16 mouse cellular contexts compared by ENCODE assay signal in the genomic region with DNA sequence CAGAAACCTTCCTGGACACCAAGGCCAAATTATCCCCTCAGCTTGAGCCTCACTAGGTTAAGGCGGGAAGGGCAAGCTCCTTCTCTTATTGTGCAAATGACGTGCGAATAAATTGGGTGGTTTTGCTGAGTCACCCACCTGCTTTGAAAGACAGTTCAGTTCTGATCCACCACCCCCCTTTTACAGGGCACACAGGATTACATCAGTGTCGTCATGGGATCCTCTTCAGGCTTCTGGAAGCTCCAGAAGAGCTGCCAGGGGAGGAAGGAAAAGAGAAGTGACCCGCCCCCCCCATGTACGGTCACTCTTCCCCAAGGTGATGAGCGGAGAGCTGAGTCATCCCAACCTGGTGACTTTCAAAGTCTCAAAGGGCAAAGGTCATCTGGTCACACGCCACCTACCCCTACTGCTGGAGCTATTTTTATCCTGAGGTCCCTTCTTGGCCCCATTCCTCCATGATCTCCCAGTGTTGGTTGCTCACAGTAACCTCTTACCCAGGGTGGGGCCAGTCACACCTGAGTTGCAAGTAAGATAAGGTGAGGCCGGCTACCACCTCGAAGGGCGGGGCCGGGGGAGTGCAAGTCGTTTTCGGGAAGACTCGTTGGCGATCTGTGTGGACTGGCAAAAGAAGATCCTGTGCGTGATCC. TPM values are rescaled to one million over a fixed set of nuclear protein-coding genes. Genes with fewer than 3 reads are reported as not detected.
A peak's percentile ranks its signal among the peaks of the same experiment; 100 is the strongest.
DNase-seq lines count a peak whose midpoint lies in the region; ATAC-seq lines count a peak whose summit lies in the region.
"Had no signal": no experiment of that assay in that cellular context is flagged by ENCODE, and none has a peak within 500 bp of the region (broad histone marks: within the 10 kb centered on the region; RNA-seq: fewer than 3 reads in every experiment).

No protein-coding gene starts in this region.

- ATAC-seq in neutrophil, adult 5-6 weeks (ENCODE audit: extremely low read depth, insufficient number of reproducible peaks, low FRiP score, poor library complexity, severe bottlenecking) = peak; percentile 51
- ATAC-seq in liver, embryonic 12.5 days = no peak
- ATAC-seq: forebrain, embryonic 13.5 days; hindbrain, embryonic 16.5 days; Patski had no signal

- no peak overlapping the region for H3K27ac ChIP-seq in forebrain, embryonic 10.5 days
- no peak overlapping the region for H3K27ac ChIP-seq in liver, embryonic 12.5 days
- H3K27ac ChIP-seq: forebrain, embryonic 13.5 days; gastrocnemius, adult 2 months; neural tube, embryonic 15.5 days had no signal

- 85% methylated on average over 17 of the region's 17 CpGs for WGBS in forebrain, embryonic 10.5 days
- WGBS in liver, embryonic 12.5 days (ENCODE audit: insufficient replicate concordance) = 63% methylated on average over 17 of the region's 17 CpGs

- H3K36me3 ChIP-seq in forebrain, embryonic 10.5 days (replicated peaks) = no peaks in the 10 kb centered on the region
- no peaks in the 10 kb centered on the region for H3K36me3 ChIP-seq in liver, embryonic 12.5 days
- H3K36me3 ChIP-seq: neural tube, embryonic 15.5 days had no signal

- H3K9me3 ChIP-seq in forebrain, embryonic 10.5 days = no peaks in the 10 kb centered on the region
- H3K9me3 ChIP-seq in liver, embryonic 12.5 days (replicated peaks) = no peaks in the 10 kb centered on the region
- H3K9me3 ChIP-seq: forebrain, embryonic 13.5 days; neural tube, embryonic 15.5 days had no signal

- peaks cover 66% of the 10 kb centered on the region for H3K4me1 ChIP-seq in forebrain, embryonic 10.5 days
- peaks cover 15% of the 10 kb centered on the region for H3K4me1 ChIP-seq in liver, embryonic 12.5 days

- H3K4me2 ChIP-seq in liver, embryonic 12.5 days = no peak overlapping the region
- H3K4me2 ChIP-seq: forebrain, embryonic 13.5 days; neural tube, embryonic 15.5 days had no signal

- no peak overlapping the region for H3K4me3 ChIP-seq in forebrain, embryonic 10.5 days
- no peak overlapping the region for H3K4me3 ChIP-seq in liver, embryonic 12.5 days
- H3K4me3 ChIP-seq: forebrain, embryonic 13.5 days; gastrocnemius, adult 2 months; neural tube, embryonic 15.5 days had no signal

- H3K9ac ChIP-seq in liver, embryonic 12.5 days = no peak overlapping the region
- H3K9ac ChIP-seq: forebrain, embryonic 13.5 days; neural tube, embryonic 15.5 days had no signal

- H3K27me3 ChIP-seq in forebrain, embryonic 10.5 days (ENCODE audit: poor library complexity, severe bottlenecking) = peaks cover 36% of the 10 kb centered on the region
- H3K27me3 ChIP-seq in liver, embryonic 12.5 days (replicated peaks) = peaks cover 19% of the 10 kb centered on the region
- H3K27me3 ChIP-seq: Patski had no signal

- peak; percentile 28 for DNase-seq in kidney, adult 11 months
- no peak for DNase-seq in kidney, postnatal 14 days
- DNase-seq in 416B (ENCODE audit: low read depth) = peak; percentile 49
- DNase-seq in ZHBTc4 (ENCODE audit: low read depth, low spot score) = peak; percentile 72
- no peak for DNase-seq in forebrain, embryonic 10.5 days (ENCODE audit: extremely low spot score, low spot score)
- DNase-seq: adrenal gland, adult 8-10 months; gastrocnemius, adult 2 months; heart, postnatal 14 days; layer of hippocampus, adult 9-11 months; right cerebral cortex, adult 18-20 months had no signal

RNA-seq across cellular contexts. Expression of a gene that starts 58.9 kb away (rescaled TPM):
- total RNA-seq in neutrophil, adult 5-6 weeks (2017) = 41.6 and 45.5 TPM in 2 replicates
- 45.4 and 47.2 TPM in 2 replicates for polyA plus RNA-seq in forebrain, embryonic 10.5 days (2016; fragmentation: Nextera tagmentation; extraction: Ambion mirVana)
- 29.3 and 30.6 TPM in 2 replicates for polyA plus RNA-seq in liver, embryonic 12.5 days (2016; fragmentation: Nextera tagmentation; extraction: Ambion mirVana)

Comparison
In these comparisons a context has a peak if more than half of its experiments do, and no peak if none do; other contexts are left out.
1. DNase-seq: peak in kidney, adult 11 months (single experiment), 416B (single experiment) and ZHBTc4 (single experiment); none in kidney, postnatal 14 days (single experiment) and forebrain, embryonic 10.5 days (single experiment).